Mouse (Mus musculus) colon, adult 2 months (tissue): ENCODE results near the gene Trim28. TPM values are rescaled to one million over a fixed set of nuclear protein-coding genes. Genes with fewer than 3 reads are reported as not detected.

Experiments
- polyA plus RNA-seq: library from polyadenylated mRNA; depleted of rRNA; stranded (reverse); fragments of >200 nt; gene quantifications from 2 replicates; pipeline ENCODE4 v1.2.3, GENCODE M21; 2012; rRNA removed

The Trim28 gene
- polyA plus RNA-seq = 205 and 241 TPM in 2 replicates

DNA sequence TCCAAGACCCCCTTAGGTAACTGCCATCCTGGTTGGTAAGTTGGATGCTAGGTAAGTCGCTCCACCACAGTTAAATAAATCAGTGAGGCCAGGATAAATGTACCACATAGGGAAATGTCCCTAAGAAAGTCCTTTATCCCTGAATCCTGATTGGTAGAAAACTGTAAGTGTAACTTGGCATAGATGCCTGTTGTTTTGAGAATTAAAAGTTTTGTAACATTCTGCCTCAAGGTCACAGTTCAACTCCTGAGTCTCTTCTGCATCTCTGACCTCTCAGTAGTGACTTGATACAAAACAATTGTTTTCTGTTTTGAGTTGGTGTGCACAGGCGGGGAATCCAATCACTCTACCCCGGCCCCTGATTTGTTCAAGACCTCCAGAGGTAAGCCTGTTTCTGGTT is at the start of gene Trim28:
Gene Trim28 (plus strand): TSS at position 264 of the 400 bp plus-strand sequence.

DNA sequence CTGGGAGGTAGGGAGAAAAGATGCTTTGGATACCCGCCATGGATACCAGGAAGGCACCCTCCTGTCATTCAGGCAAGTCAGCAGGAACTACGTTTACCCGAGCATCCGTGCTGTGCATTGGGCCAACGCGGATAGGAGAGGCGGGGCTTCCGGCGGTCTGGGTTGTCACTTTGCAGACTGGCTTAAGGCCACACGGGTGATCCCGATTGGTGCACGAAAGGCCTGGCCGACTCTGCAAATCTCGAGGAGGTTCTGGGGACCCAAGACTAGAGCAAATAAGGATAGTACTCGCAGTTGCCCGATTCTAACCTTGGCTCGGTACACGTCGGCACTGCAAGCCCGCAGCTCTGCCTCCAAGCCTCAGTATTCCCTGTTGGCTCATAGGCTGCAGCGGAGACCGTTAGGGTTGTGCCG is 33.2 kb upstream of the Trim28 start, which contains the start of gene Zfp324:
Gene Zfp324 (plus strand): TSS at position 161 of the 414 bp plus-strand sequence.

DNA sequence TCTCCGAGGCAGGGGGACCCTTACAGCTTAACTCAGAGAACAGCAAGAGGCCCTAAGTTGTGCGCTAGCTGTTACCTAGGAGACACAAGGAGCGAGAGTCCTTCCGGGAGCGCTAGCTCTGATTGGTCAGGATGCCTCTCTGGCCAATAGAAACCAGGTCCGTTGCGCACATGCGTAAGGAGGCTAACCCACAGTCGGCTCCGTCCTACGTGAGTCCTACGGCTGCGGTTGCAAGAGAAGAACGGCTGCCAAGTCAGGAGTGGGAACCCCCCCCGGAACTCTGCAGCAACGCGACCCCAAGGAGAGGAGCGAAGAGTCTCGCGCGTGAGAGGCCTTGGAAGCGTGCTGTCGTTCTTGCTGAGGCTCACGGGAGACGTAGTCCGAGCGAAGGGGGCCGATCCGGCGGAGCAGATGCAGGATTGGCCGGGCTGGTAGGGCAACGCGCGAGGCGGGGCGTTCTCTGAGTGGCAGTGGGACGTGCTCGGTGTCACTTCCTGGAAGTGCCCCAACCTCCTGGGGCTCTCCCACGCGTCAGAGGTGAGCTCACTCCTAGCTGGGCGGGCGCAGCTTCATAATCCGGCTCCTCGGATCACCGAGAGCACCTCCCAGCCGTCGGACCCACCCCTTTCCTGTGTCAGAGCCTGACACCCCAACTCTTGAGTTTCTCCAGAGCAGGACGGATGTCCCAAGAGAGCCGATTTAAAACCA is 21.1 kb upstream of the Trim28 start, which contains the start of gene Zfp446:
Gene Zfp446 (plus strand): TSS at position 167 of the 708 bp plus-strand sequence.

DNA sequence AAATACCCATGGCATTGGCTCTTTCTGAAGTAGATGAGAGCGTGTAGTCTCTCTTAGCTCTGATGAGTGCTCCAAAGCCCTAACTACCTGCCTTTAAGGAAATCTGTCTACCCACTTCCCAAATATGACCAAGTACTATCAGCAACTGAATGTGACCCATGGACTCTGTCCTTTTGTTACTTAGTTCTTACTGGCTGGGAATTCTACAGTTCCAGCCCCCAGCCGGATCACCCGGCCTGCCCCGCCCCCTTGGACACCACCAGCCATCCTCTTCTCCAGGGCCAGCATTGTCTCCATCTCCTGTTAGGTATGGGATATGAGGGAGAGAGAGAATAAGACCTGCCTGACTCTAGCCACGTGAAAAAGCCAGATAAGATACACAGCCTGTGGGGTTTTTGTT is 861 bp upstream of the Trim28 start, which contains the start of gene Slc27a5:
Gene Slc27a5 (minus strand): TSS at position 140 of the 400 bp plus-strand sequence.

DNA sequence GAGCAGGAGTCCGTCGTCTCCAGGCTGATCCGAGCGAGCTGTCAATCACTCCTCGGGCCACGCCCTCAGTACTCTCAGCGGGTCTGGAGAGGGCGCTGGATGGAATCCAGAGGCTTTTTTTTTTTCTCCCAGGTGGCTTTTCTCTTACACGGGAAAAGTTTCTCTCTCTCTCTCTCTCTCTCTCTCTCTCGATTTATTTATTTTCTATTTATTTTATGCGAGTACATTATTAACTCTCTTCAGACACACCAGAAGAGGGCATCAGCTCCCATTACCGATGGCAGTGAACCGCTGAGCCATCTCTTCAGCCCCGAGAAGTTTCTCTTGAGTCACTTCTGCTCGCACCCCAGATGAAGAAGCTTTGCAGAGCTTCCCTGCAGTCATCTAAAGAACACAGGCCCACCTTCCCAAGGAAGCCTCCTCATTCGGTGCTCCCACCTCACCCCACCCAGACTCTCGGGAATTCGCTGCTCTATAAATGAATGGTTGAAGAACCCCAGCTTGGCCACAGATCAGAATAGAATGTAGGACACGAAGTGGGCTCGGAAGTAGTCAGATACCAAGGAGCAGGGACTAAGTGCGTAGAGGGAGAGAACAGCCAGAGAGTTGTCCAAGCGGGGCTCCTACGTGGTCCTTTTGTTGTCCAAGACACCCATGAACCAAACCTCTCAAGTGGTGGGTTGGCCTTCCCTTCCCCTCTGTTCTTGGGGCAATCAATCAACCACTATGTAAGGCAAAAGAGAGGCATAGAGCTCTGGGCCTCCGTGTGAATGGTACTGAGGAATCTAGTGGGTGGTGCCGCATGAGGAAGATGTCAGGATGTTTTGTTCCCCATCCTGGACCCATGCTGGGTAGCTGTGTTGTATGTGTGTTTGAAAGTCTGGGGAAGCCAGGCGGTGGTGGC is 11.3 kb downstream of the Trim28 start, which contains the start of gene Zbtb45:
Gene Zbtb45 (minus strand): TSS at position 30 of the 904 bp plus-strand sequence.

DNA sequence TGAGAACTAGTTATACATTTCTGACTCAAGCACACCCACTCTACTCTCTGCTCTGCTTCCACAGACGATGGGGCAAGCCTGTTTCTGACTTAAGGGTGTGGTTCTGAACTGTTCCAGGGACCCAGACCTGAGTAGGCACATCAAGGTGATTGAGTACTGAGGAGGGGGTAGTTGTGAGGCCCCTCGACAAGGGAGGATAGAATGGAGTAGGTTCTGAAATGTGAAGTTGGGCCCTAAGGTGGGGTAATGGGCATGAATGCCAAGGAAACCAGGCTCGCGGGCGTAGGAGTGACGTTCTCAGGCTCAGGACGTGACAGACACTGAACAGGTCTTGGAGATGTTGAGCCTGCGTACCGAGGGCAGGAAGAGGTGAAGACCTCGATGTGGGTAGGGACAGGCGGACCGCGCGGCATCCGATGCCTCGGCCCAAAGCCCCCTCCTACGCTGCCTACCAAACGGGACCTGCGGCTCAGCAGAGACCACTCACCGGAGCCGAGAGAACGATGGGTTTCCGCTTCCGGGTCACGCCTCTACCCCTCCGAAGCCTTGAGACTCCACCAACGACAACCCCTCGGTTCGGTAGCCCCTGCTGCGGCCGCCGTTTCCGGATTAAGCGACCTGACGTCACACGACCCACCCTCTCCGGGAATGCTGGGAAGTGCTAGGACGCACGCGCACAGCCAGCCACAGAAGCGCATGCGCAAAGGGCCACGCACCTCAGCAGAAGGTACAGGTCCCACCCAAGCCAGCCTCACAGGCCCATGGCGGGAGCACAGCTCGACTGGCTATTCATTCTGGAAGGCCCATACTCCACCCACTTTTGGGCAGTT is 35.4 kb downstream of the Trim28 start, which contains the start of gene Chmp2a:
Gene Chmp2a (minus strand): TSS at position 660 of the 830 bp plus-strand sequence.

DNA sequence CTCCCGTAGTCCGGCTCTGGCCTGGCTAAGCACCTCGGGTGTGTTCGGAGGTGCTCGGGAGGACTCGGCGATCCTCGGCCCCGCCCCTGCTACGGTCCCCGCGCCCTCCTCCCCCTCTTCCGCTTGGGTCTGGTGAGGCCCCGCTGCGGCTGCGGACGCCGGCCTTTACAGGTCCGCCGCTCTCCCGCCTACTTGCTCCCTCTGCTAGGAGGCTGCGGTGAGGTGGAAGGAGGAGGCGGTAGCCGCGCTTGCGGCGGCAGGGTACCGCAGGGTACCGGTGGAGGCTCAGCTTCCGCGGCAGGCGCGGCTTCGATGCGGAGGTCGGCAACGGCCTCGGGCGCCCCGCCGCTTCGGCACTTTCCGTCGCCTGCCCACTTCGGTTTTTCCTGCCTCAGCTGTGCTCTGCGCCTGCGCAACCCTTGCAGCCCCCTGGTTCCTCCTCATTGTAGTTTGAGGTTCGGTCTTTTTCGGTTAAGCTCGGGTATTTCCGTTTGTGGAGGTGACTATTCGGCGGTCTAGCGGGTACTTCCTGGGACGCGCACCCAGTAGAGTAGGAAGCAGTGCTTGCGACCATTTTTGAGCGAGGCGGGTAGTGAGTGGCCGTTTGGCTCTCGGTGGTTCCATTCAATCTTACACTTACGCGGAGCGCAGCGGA is 39.1 kb downstream of the Trim28 start, which contains the start of gene Ube2m:
Gene Ube2m (minus strand): TSS at position 375 of the 655 bp plus-strand sequence.

DNA sequence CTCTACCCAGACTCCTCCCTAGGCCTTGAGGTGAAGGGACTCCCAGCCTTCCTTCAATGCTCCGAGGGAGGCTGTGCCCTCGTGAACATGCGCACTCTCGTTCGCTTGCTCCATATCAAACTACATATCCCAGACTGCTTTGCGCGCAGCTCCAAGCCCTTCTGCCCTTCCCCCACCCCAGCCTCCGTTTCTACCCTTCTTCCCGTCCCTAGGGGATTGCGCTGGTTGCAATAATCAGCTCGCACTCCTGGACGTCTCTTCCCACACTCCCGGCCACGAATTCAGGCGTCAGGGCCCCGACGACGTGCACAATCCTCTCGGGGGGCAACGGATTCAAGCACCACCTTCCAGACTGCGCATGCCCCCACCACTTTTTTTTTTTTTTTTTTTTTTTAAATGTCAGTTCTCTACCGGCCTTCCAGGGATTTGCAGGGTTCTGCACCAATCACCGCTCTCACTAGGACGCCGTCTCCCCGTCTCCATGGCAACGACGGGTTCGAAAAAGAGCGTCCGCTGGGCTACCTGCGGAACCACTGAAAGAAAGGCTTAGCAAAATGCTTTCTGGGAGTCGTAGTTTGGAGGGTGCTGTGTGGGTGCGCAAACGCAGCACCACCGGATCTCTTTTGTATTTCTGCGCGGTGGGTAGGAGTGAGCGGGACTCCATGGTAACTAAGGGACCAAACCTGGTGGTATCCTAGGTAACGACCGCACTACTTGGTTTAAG is 55.5 kb downstream of the Trim28 start, which contains the start of gene Mzf1:
Gene Mzf1 (minus strand): TSS at position 478 of the 724 bp plus-strand sequence.

Other genes with a start within 250 kb of the Trim28 start
- gene Zscan18, start 195.5 kb upstream of the Trim28 start, polyA plus RNA-seq = 0.37 and 0.43 TPM in 2 replicates
- gene Zfp329, start 180.3 kb upstream of the Trim28 start, polyA plus RNA-seq = 0.41 and 0.47 TPM in 2 replicates
- 7.0 and 8.6 TPM in 2 replicates for gene Zfp110, start 164.4 kb upstream of the Trim28 start, polyA plus RNA-seq
- gene Zfp128, start 117.9 kb upstream of the Trim28 start, polyA plus RNA-seq = 0.53 and 0.54 TPM in 2 replicates
- 6.0 and 7.0 TPM in 2 replicates for gene Zscan22, start 101.3 kb upstream of the Trim28 start, polyA plus RNA-seq
- 1,881 and 2,138 TPM in 2 replicates for gene Rps5, start 76.8 kb upstream of the Trim28 start, polyA plus RNA-seq
- gene Rnf225, start 71.7 kb upstream of the Trim28 start, polyA plus RNA-seq = 0.44 and 0.58 TPM in 2 replicates
- gene Zfp324, start 33.3 kb upstream of the Trim28 start, polyA plus RNA-seq = 5.8 and 6.6 TPM in 2 replicates
- gene Zfp446, start 21.3 kb upstream of the Trim28 start, polyA plus RNA-seq = 3.3 and 3.6 TPM in 2 replicates
- gene Slc27a5, start 922 bp upstream of the Trim28 start, polyA plus RNA-seq = 0.22 and 0.25 TPM in 2 replicates
- 28.8 and 31.4 TPM in 2 replicates for gene Zbtb45, start 10.9 kb downstream of the Trim28 start, polyA plus RNA-seq
- 81.9 and 83.8 TPM in 2 replicates for gene Chmp2a, start 35.7 kb downstream of the Trim28 start, polyA plus RNA-seq
- gene Ube2m, start 39.2 kb downstream of the Trim28 start, polyA plus RNA-seq = 96.9 and 116 TPM in 2 replicates
- 1.7 and 2.0 TPM in 2 replicates for gene Mzf1, start 55.6 kb downstream of the Trim28 start, polyA plus RNA-seq
- not detected in 2 replicates for gene Vmn1r85, start 96.1 kb downstream of the Trim28 start, polyA plus RNA-seq
- gene Vmn1r86, start 120.8 kb downstream of the Trim28 start, polyA plus RNA-seq = not detected in 2 replicates
- not detected in 2 replicates for gene Vmn1r87, start 141.0 kb downstream of the Trim28 start, polyA plus RNA-seq
- not detected in 2 replicates for gene Vmn1r88, start 160.5 kb downstream of the Trim28 start, polyA plus RNA-seq
- not detected in 2 replicates for gene Vmn1r89, start 213.9 kb downstream of the Trim28 start, polyA plus RNA-seq